Mouse (Mus musculus): ENCODE measurements around the gene Fndc3c1.

Fndc3c1 gene

GRCm38 (mm10) chrX:106485101-106485651, at the start of gene Fndc3c1:
Fndc3c1 (minus strand) TSS chrX:106485401.
- DNase-seq (ENCODE audit: low read depth, low spot score): peak; percentile 43

GRCm38 (mm10) chrX:106486451-106486850, 1.2 kb upstream of the Fndc3c1 start:
- DNase-seq (ENCODE audit: low read depth, low spot score): no peak

- DNase-seq (ENCODE audit: low read depth, low spot score): peak; percentile 2
These were observed 470 bp upstream of the Fndc3c1 start for GRCm38 (mm10) chrX:106485671-106486070.

- DNase-seq (ENCODE audit: low read depth, low spot score): peak; percentile 48
These were observed 5.3 kb downstream of the Fndc3c1 start for GRCm38 (mm10) chrX:106479891-106480290.

- no peak for DNase-seq (ENCODE audit: low read depth, low spot score)
These were observed 99.9 kb downstream of the Fndc3c1 start for GRCm38 (mm10) chrX:106385304-106385703.

- no peak for DNase-seq (ENCODE audit: low read depth, low spot score)
These were observed 104.6 kb downstream of the Fndc3c1 start for GRCm38 (mm10) chrX:106380608-106381007.

Data from ZHBTc4 (cell line).